Mouse (Mus musculus) MEL (cell line): Measurements from ENCODE around the gene Hs6st3.

Source experiments
- CHD1 ChIP-seq: IDR thresholded peaks from 2 replicates; pipeline ENCODE4 v1.6.1; 2012; ENCODE audit warnings: low read depth, mild to moderate bottlenecking, inconsistent platforms, low read length, improper control_type of control experiment
- CTCF ChIP-seq, 3 experiments: IDR thresholded peaks in 2 of 3; conservative IDR thresholded peaks in 1 of 3; 2 replicates each; pipeline ENCODE4 v1.5.1; 2011 to 2012; ENCODE audit warnings: low read length in 3 of 3, low read depth in 2 of 3, mild to moderate bottlenecking in 2 of 3, improper control_type of control experiment in 1 of 3, inconsistent platforms in 1 of 3, mixed read lengths in 1 of 3, moderate library complexity in 1 of 3; ENCODE audit not compliant: control insufficient read depth in 1 of 3, insufficient read depth in 1 of 3, poor library complexity in 1 of 3, severe bottlenecking in 1 of 3
- EP300 ChIP-seq, 2 experiments: IDR thresholded peaks; 2 replicates each; pipeline ENCODE4 v1.6.1; 2011; ENCODE audit warnings: improper control_type of control experiment in 2 of 2, low read length in 2 of 2, low read depth in 1 of 2, mild to moderate bottlenecking in 1 of 2
- MAX ChIP-seq: IDR thresholded peaks from 2 replicates; pipeline ENCODE4 v1.6.1; 2011; ENCODE audit warnings: low read length, improper control_type of control experiment
- NRF1 ChIP-seq: IDR thresholded peaks from 2 replicates; pipeline ENCODE4 v1.6.1; 2014; ENCODE audit warnings: low read depth, mild to moderate bottlenecking, inconsistent platforms, low read length, improper control_type of control experiment, moderate library complexity; ENCODE audit not compliant: poor library complexity, insufficient read depth, severe bottlenecking
- POLR2A ChIP-seq, 2 experiments: IDR thresholded peaks; 2 replicates each; pipeline ENCODE4 v1.6.1; 2011 to 2012; ENCODE audit warnings: low read length in 2 of 2, mild to moderate bottlenecking in 2 of 2, control low read depth in 1 of 2, improper control_type of control experiment in 1 of 2, low read depth in 1 of 2, moderate library complexity in 1 of 2; ENCODE audit not compliant: control insufficient read depth in 1 of 2, insufficient read depth in 1 of 2, poor library complexity in 1 of 2

DNA sequence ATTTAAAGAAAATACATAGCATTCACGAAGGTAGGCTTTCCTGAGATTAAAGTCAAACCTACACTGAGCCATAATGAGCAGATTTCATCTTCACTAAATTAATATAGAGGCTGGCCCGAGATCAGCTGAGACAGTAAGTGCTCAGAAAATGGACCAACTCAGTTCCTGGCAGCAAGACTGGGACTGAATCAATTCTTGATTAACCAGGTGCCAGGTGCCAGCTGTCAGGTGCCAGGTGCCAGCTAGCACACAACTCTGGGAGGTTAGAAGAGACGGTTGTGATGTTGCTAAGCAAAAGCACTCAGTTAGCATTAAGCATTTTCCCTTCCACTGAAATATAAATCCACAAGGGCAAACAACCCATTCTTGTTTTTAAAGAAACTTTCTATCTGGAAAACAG lies 638.1 kb downstream of the Hs6st3 start:
- no peak for TF ChIP-seq MAX
- no peak for TF ChIP-seq NRF1
- no peak for TF ChIP-seq POLR2A (IDR thresholded peaks at IDR 0.05; ENCODE audit: control insufficient read depth in 1 of 2, insufficient read depth in 1 of 2, low read depth in 1 of 2, low read length in 2 of 2, poor library complexity in 1 of 2)
- TF ChIP-seq CTCF (IDR thresholded peaks at IDR 0.05 in 2 of 3, conservative IDR thresholded peaks at IDR 0.05 in 1 of 3; ENCODE audit: control insufficient read depth in 1 of 3, insufficient read depth in 1 of 3, low read depth in 2 of 3, low read length in 3 of 3, poor library complexity in 1 of 3, severe bottlenecking in 1 of 3), result no peak
- no peak for TF ChIP-seq CHD1
- no peak for TF ChIP-seq EP300 (IDR thresholded peaks at IDR 0.05; ENCODE audit: low read depth in 1 of 2, low read length in 2 of 2)
